Mouse (Mus musculus) erythroid progenitor cell, adult 5-6 weeks (primary cell): ENCODE measurements around the gene Pappa2. TPM values are rescaled to one million over a fixed set of nuclear protein-coding genes. Genes with fewer than 3 reads are reported as not detected.

ENCODE experiments used
- ATAC-seq: replicated peaks from 2 replicates; pipeline ENCODE4 v1.8.0; 2016; ENCODE audit warnings: moderate number of reproducible peaks, mild to moderate bottlenecking, moderate TSS enrichment, inconsistent platforms; ENCODE audit not compliant: poor library complexity, low FRiP score, severe bottlenecking
- total RNA-seq, 2 experiments: library from RNA; stranded (forward) in 1 of 2; stranded (reverse) in 1 of 2; fragments of 150-400 nt in 1 of 2; fragments of 186-747, 209-891 nt in 1 of 2; gene quantifications; 2 replicates each; pipeline versions ENCODE4 v1.2.3 to v1.2.4; 2015 to 2017; ENCODE audit warnings: low replicate concordance in 2 of 2

The Pappa2 gene
- total RNA-seq, 2 experiments from 2014 or later = not detected

GRCm38 (mm10) chr1:158773102-158773501 is 207.2 kb downstream of the Pappa2 start:
- no peak for ATAC-seq

- ATAC-seq = no peak
Measured at GRCm38 (mm10) chr1:158770756-158771155, 209.5 kb downstream of the Pappa2 start.

- ATAC-seq = no peak
Measured at GRCm38 (mm10) chr1:158770036-158770655, 210.1 kb downstream of the Pappa2 start.

- ATAC-seq = no peak
Measured at GRCm38 (mm10) chr1:158765842-158766241, 214.4 kb downstream of the Pappa2 start.

- ATAC-seq = no peak
Measured at GRCm38 (mm10) chr1:158764727-158765126, 215.6 kb downstream of the Pappa2 start.

GRCm38 (mm10) chr1:158764211-158764610 is 216.1 kb downstream of the Pappa2 start:
- no peak for ATAC-seq

- no peak for ATAC-seq
Measured at GRCm38 (mm10) chr1:158748356-158749096, 231.8 kb downstream of the Pappa2 start.

- no peak for ATAC-seq
Measured at GRCm38 (mm10) chr1:158741449-158741848, 238.8 kb downstream of the Pappa2 start.

GRCm38 (mm10) chr1:158740949-158741348 is 239.3 kb downstream of the Pappa2 start:
- no peak for ATAC-seq

GRCm38 (mm10) chr1:158740161-158740766 is 240.0 kb downstream of the Pappa2 start:
- ATAC-seq = no peak

GRCm38 (mm10) chr1:158739132-158739919 is 241.0 kb downstream of the Pappa2 start:
- no peak for ATAC-seq

GRCm38 (mm10) chr1:158732868-158733496 is 247.3 kb downstream of the Pappa2 start:
- ATAC-seq = no peak

GRCm38 (mm10) chr1:158713301-158714095 is 266.8 kb downstream of the Pappa2 start:
- ATAC-seq = no peak

- no peak for ATAC-seq
Measured at GRCm38 (mm10) chr1:158701336-158701735, 279.0 kb downstream of the Pappa2 start.

- ATAC-seq = no peak
Measured at GRCm38 (mm10) chr1:158700147-158700546, 280.1 kb downstream of the Pappa2 start.

- no peak for ATAC-seq
Measured at GRCm38 (mm10) chr1:158699276-158699675, 281.0 kb downstream of the Pappa2 start.

GRCm38 (mm10) chr1:158697859-158698569 is 282.3 kb downstream of the Pappa2 start:
- ATAC-seq = no peak

GRCm38 (mm10) chr1:158697423-158697822 is 282.9 kb downstream of the Pappa2 start:
- no peak for ATAC-seq
